Mouse (Mus musculus): Measurements from ENCODE around the gene Ogfod2. TPM values are rescaled to one million over a fixed set of nuclear protein-coding genes. Genes with fewer than 3 reads are reported as not detected.

Gene Ogfod2
- total and polyA plus RNA-seq, 2 experiments from 2014 or later, result 19.3 to 37.6 TPM

DNA sequence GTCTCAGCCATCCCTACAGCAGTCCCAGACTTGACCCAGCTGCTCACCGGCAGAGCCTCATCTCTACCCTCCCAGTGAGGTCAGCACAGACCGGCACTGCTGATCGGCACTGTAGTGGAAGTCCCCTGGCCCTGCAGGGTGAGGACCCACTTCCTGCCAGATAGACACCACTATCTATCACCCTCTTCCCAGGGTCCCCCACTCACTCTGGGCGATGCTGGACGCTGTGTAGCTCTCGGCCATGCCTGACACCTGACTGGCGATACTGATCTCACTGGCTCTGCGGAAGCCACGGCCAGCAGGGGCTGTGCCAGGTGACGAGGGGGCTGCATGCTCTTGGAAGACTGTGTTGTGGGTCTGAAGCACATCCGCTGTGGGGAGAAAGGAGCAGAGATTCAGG, 13.0 kb downstream of the Ogfod2 start:
- Histone ChIP-seq H3K36me3 (replicated peaks; ENCODE audit: control insufficient read depth, insufficient read depth, low read length) (peaks cover 98% of the 10 kb centered on the region), H3K9me3 (replicated peaks; ENCODE audit: control insufficient read depth, low read length) (no peaks in the 10 kb centered on the region), H3K4me3 (ENCODE audit: low read depth, low read length) (no peak overlapping the region), H3K4me2 (ENCODE audit: low read depth, low read length) (no peak overlapping the region), H3K9ac (replicated peaks; ENCODE audit: low read depth, low read length) (no peak overlapping the region), H3K27ac (ENCODE audit: low read depth) (no peak overlapping the region), H3K27me3 (ENCODE audit: control insufficient read depth, insufficient read depth, low read length) (no peaks in the 10 kb centered on the region), H3K4me1 (ENCODE audit: control insufficient read depth, insufficient read depth) (no peaks in the 10 kb centered on the region)
- 80% methylated on average over 11 of the region's 11 CpGs for WGBS
- TF ChIP-seq CTCF (IDR thresholded peaks at IDR 0.05; ENCODE audit: low read depth), result no peak
- DNase-seq (ENCODE audit: low spot score) (no peak), ATAC-seq (ENCODE audit: insufficient read depth, low read depth) (no peak)

DNA sequence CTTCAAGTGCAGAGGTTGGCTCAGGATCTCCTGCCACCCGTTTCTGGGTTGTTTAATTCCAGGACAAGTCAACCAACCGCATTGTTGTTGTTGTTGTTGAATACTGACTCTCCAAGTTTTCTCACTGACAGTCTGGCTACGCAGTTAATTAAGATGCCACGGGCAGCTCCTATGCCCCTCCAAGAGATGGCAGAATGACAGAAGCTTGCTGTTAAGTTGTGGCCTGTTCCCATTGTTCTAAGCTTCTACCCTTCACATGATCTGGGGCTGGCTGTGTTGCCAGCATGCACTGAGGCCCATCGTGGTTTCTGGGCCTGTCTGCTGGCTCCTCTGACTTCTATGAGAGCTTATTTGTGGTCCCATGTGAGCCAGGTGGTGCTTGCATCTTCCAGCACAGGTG, 22.2 kb downstream of the Ogfod2 start:
- DNase-seq (ENCODE audit: low spot score) (no peak), ATAC-seq (ENCODE audit: insufficient read depth, low read depth) (no peak)
- Histone ChIP-seq H3K36me3 (replicated peaks; ENCODE audit: control insufficient read depth, insufficient read depth, low read length) (peaks cover 85% of the 10 kb centered on the region), H3K27me3 (ENCODE audit: control insufficient read depth, insufficient read depth, low read length) (no peaks in the 10 kb centered on the region), H3K4me1 (ENCODE audit: control insufficient read depth, insufficient read depth) (no peaks in the 10 kb centered on the region), H3K9me3 (replicated peaks; ENCODE audit: control insufficient read depth, low read length) (no peaks in the 10 kb centered on the region), H3K9ac (replicated peaks; ENCODE audit: low read depth, low read length) (no peak overlapping the region), H3K4me2 (ENCODE audit: low read depth, low read length) (no peak overlapping the region), H3K4me3 (ENCODE audit: low read depth, low read length) (no peak overlapping the region), H3K27ac (ENCODE audit: low read depth) (no peak overlapping the region)
- TF ChIP-seq CTCF (IDR thresholded peaks at IDR 0.05; ENCODE audit: low read depth) (no peak), EP300 (IDR thresholded peaks at IDR 0.05; ENCODE audit: low read depth) (no peak)
- WGBS, result 91% methylated on average over 5 of the region's 5 CpGs

DNA sequence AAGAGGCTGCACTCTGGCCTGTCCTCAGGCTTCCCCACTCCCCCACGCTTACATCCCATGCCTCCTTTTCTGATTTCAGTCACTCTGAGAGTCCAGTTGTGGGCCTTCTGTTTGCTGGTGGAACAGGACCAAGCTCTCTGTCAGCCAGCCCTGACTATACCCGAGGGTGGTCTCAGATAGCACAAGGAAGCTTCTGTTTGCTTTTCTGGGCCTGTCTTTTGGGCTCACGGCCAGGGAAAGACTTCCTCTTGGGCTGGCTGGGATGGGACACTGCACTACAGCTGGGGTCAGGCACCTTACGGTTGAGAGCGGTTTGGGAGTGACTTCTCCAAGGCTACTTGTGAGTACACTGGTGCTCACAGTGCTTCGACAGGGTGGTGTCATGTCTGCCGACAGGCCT, 26.0 kb downstream of the Ogfod2 start:
- Histone ChIP-seq H3K4me2 (ENCODE audit: low read depth, low read length) (no peak overlapping the region), H3K36me3 (replicated peaks; ENCODE audit: control insufficient read depth, insufficient read depth, low read length) (peaks cover 71% of the 10 kb centered on the region), H3K27ac (ENCODE audit: low read depth) (no peak overlapping the region), H3K4me1 (ENCODE audit: control insufficient read depth, insufficient read depth) (no peaks in the 10 kb centered on the region), H3K27me3 (ENCODE audit: control insufficient read depth, insufficient read depth, low read length) (no peaks in the 10 kb centered on the region), H3K9me3 (replicated peaks; ENCODE audit: control insufficient read depth, low read length) (no peaks in the 10 kb centered on the region; the same call in 1 of the 2 replicates), H3K9ac (replicated peaks; ENCODE audit: low read depth, low read length) (no peak overlapping the region), H3K4me3 (ENCODE audit: low read depth, low read length) (no peak overlapping the region)
- DNase-seq (ENCODE audit: low spot score) (peak; percentile 34), ATAC-seq (ENCODE audit: insufficient read depth, low read depth) (no peak)
- TF ChIP-seq CTCF (IDR thresholded peaks at IDR 0.05; ENCODE audit: low read depth) (no peak), EP300 (IDR thresholded peaks at IDR 0.05; ENCODE audit: low read depth) (no peak)
- 60% methylated on average over 7 of the region's 7 CpGs for WGBS

DNA sequence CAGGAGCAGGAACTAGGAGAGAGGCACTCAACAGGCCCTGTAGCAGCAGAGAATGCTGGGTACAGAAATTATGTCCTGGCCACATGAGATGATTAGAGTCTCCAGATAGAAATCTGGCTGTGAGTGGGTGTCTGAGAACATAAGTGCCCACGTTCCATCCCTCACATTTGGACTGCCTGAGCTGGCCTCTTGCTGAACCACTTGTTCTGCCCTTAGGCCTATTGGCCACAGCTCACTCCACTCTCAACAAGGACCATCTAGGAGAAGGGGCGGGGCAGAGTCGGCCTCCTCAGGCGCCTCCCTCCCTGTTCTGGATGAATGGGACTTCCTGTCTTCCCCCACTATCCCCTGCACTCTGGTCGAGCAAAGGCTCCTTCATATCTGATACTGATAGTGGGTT, 36.9 kb downstream of the Ogfod2 start:
- no peak overlapping the region for H3K9ac ChIP-seq (replicated peaks; ENCODE audit: low read depth, low read length)
- TF ChIP-seq CTCF (IDR thresholded peaks at IDR 0.05; ENCODE audit: low read depth) (no peak), EP300 (IDR thresholded peaks at IDR 0.05; ENCODE audit: low read depth) (no peak)
- no peak overlapping the region for H3K4me3 ChIP-seq (ENCODE audit: low read depth, low read length)
- peaks cover 15% of the 10 kb centered on the region for H3K4me1 ChIP-seq (ENCODE audit: control insufficient read depth, insufficient read depth)
- no peak for DNase-seq (ENCODE audit: low spot score)
- no peak overlapping the region for H3K4me2 ChIP-seq (ENCODE audit: low read depth, low read length)
- H3K27ac ChIP-seq (ENCODE audit: low read depth), result no peak overlapping the region
- 56% methylated on average over 5 of the region's 5 CpGs for WGBS
- no peaks in the 10 kb centered on the region for H3K27me3 ChIP-seq (ENCODE audit: control insufficient read depth, insufficient read depth, low read length)
- H3K9me3 ChIP-seq (replicated peaks; ENCODE audit: control insufficient read depth, low read length), result no peaks in the 10 kb centered on the region
- no peak for ATAC-seq (ENCODE audit: insufficient read depth, low read depth)
- H3K36me3 ChIP-seq (replicated peaks; ENCODE audit: control insufficient read depth, insufficient read depth, low read length), result peaks cover 23% of the 10 kb centered on the region

GRCm38 (mm10) chr5:124150895-124151294, 38.8 kb downstream of the Ogfod2 start:
- Histone ChIP-seq H3K9me3 (replicated peaks; ENCODE audit: control insufficient read depth, low read length) (no peaks in the 10 kb centered on the region), H3K9ac (replicated peaks; ENCODE audit: low read depth, low read length) (no peak overlapping the region), H3K4me2 (ENCODE audit: low read depth, low read length) (no peak overlapping the region), H3K4me1 (ENCODE audit: control insufficient read depth, insufficient read depth) (peaks cover 12% of the 10 kb centered on the region), H3K27ac (ENCODE audit: low read depth) (no peak overlapping the region), H3K27me3 (ENCODE audit: control insufficient read depth, insufficient read depth, low read length) (no peaks in the 10 kb centered on the region), H3K36me3 (replicated peaks; ENCODE audit: control insufficient read depth, insufficient read depth, low read length) (peaks cover 22% of the 10 kb centered on the region), H3K4me3 (ENCODE audit: low read depth, low read length) (no peak overlapping the region)
- no peak for DNase-seq (ENCODE audit: low spot score)
- TF ChIP-seq CTCF (IDR thresholded peaks at IDR 0.05; ENCODE audit: low read depth) (no peak), EP300 (IDR thresholded peaks at IDR 0.05; ENCODE audit: low read depth) (no peak)
- WGBS, result 70% methylated on average over 7 of the region's 7 CpGs
- ATAC-seq (ENCODE audit: insufficient read depth, low read depth), result no peak

DNA sequence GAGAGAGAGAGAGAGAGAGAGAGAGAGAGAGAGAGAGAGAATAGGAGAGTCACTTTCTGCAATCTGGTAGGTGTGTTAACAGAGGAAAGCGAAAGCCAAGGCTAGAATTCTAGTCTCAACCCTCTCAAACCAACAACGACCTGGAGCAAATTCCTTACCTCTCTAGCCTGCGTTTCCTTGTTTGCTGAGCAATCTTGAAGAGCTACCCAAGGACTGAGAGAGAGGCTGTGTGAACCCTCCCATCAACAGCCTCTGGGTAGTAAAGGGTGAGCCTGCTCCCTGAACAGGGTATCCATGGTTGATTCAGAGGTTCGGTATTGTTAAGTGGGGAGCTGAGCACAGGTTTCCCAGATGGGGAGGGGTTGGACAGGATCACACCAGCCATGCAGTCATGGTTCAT, 40.6 kb downstream of the Ogfod2 start:
- H3K9ac ChIP-seq (replicated peaks; ENCODE audit: low read depth, low read length), result no peak overlapping the region
- peaks cover 22% of the 10 kb centered on the region for H3K36me3 ChIP-seq (replicated peaks; ENCODE audit: control insufficient read depth, insufficient read depth, low read length)
- DNase-seq (ENCODE audit: low spot score) (no peak), ATAC-seq (ENCODE audit: insufficient read depth, low read depth) (no peak)
- H3K27ac ChIP-seq (ENCODE audit: low read depth), result no peak overlapping the region
- H3K4me3 ChIP-seq (ENCODE audit: low read depth, low read length), result no peak overlapping the region
- H3K4me1 ChIP-seq (ENCODE audit: control insufficient read depth, insufficient read depth), result 0 out of 2 replicates have a peak, but pooled peaks cover 6% of the 10 kb centered on the region
- H3K4me2 ChIP-seq (ENCODE audit: low read depth, low read length), result no peak overlapping the region
- H3K9me3 ChIP-seq (replicated peaks; ENCODE audit: control insufficient read depth, low read length), result no peaks in the 10 kb centered on the region
- TF ChIP-seq EP300 (IDR thresholded peaks at IDR 0.05; ENCODE audit: low read depth), result no peak
- no peak for TF ChIP-seq CTCF (IDR thresholded peaks at IDR 0.05; ENCODE audit: low read depth)
- H3K27me3 ChIP-seq (ENCODE audit: control insufficient read depth, insufficient read depth, low read length), result no peaks in the 10 kb centered on the region
- 86% methylated on average over 4 of the region's 4 CpGs for WGBS
